Mouse (Mus musculus): ENCODE measurements at regions not wholly inside any gene's neighbourhood (a gene's known extent, or its start where the extent isn't known, plus 50 kb on each side); places are given as distances from the start of the nearest gene placed in this dataset.
A peak's percentile ranks its signal among the peaks of the same experiment; 100 is the strongest.

DNA sequence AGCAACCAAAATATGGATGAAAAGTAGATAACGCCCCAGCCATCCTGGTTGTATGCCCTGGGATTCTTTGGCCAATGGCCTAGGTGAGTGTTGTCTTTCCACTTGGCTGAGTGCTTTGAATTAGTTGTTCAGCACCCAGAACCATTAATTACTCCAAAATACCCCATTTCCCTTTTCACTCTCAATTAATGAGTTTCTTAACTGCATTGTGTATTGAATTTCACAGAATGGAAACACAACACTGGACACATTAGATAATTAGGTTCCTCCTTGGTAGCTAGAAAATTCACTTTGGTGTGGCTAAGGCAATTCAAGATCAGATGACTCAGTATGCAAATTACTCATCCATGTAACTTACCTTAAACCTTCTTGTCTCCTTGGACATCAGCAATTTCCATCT, 252.7 kb upstream of the Gm15217 start:
- ATAC-seq (ENCODE audit: insufficient number of reproducible peaks, insufficient read depth, low FRiP score, low TSS enrichment, low read depth): no peak
- Histone ChIP-seq H3K4me3 (no peak overlapping the region), H3K27me3 (peaks cover 6% of the 10 kb centered on the region; the same call in 1 of the 2 replicates), H3K4me1 (no peaks in the 10 kb centered on the region), H3K9ac (no peak overlapping the region), H3K36me3 (no peaks in the 10 kb centered on the region), H3K27ac (no peak overlapping the region), H3K9me3 (no peaks in the 10 kb centered on the region), H3K4me2 (no peak overlapping the region)
- WGBS: 82% methylated on average over 1 of the region's 1 CpGs

DNA sequence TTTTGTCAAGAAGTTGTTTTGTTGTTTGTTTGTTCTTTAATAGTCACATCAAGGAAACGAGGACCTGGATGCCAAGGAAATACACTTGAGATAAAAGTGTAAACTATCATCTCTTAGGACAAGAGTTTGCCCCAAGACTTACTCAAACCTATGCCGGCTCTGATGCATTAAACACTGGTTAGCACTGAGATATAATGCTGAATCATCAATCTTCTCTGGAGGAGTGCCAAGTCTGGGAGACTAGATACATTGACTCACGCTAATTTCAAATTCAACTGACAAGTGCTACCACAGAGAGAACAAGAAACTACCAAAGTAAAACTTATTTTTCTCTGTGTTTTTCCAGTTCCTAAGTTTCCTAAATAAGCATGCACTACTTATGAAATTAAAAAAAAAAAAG, 249.5 kb upstream of the Gm15217 start:
- ATAC-seq (ENCODE audit: insufficient number of reproducible peaks, insufficient read depth, low FRiP score, low TSS enrichment, low read depth): no peak
- H3K4me1 ChIP-seq: no peaks in the 10 kb centered on the region
- no peaks in the 10 kb centered on the region for H3K36me3 ChIP-seq
- 69% methylated on average over 3 of the region's 3 CpGs for WGBS
- no peak overlapping the region for H3K9ac ChIP-seq
- H3K9me3 ChIP-seq: no peaks in the 10 kb centered on the region
- no peak overlapping the region for H3K4me2 ChIP-seq
- no peak overlapping the region for H3K4me3 ChIP-seq
- no peak overlapping the region for H3K27ac ChIP-seq
- H3K27me3 ChIP-seq: no peaks in the 10 kb centered on the region

GRCm38 (mm10) chr14:46144175-46144574, 235.0 kb upstream of the Gm15217 start:
- no peak for ATAC-seq (ENCODE audit: insufficient number of reproducible peaks, insufficient read depth, low FRiP score, low TSS enrichment, low read depth)
- H3K4me2 ChIP-seq: no peak overlapping the region
- no peak overlapping the region for H3K27ac ChIP-seq
- no peaks in the 10 kb centered on the region for H3K9me3 ChIP-seq
- no peaks in the 10 kb centered on the region for H3K36me3 ChIP-seq
- no peak overlapping the region for H3K4me3 ChIP-seq
- H3K27me3 ChIP-seq: no peaks in the 10 kb centered on the region
- H3K9ac ChIP-seq: no peak overlapping the region
- 42% methylated on average over 4 of the region's 4 CpGs for WGBS
- H3K4me1 ChIP-seq: peaks cover 23% of the 10 kb centered on the region

GRCm38 (mm10) chr14:46144707-46145106, 234.5 kb upstream of the Gm15217 start:
- Histone ChIP-seq H3K27ac (no peak overlapping the region), H3K4me2 (no peak overlapping the region)
- WGBS: 65% methylated on average over 6 of the region's 6 CpGs

GRCm38 (mm10) chr14:46145584-46145983, 233.6 kb upstream of the Gm15217 start:
- peaks cover 27% of the 10 kb centered on the region for H3K4me1 ChIP-seq
- no peak overlapping the region for H3K4me2 ChIP-seq
- 42% methylated on average over 7 of the region's 7 CpGs for WGBS
- no peak overlapping the region for H3K27ac ChIP-seq
- no peaks in the 10 kb centered on the region for H3K9me3 ChIP-seq
- no peak for ATAC-seq (ENCODE audit: insufficient number of reproducible peaks, insufficient read depth, low FRiP score, low TSS enrichment, low read depth)
- H3K9ac ChIP-seq: no peak overlapping the region
- no peak overlapping the region for H3K4me3 ChIP-seq
- no peaks in the 10 kb centered on the region for H3K27me3 ChIP-seq
- no peaks in the 10 kb centered on the region for H3K36me3 ChIP-seq

More at GRCm38 (mm10) chr14:46144707-46145106, 234.5 kb upstream of the Gm15217 start:
- no peaks in the 10 kb centered on the region for H3K36me3 ChIP-seq
- no peaks in the 10 kb centered on the region for H3K27me3 ChIP-seq
- ATAC-seq (ENCODE audit: insufficient number of reproducible peaks, insufficient read depth, low FRiP score, low TSS enrichment, low read depth): no peak
- no peaks in the 10 kb centered on the region for H3K9me3 ChIP-seq
- no peak overlapping the region for H3K9ac ChIP-seq
- H3K4me1 ChIP-seq: peaks cover 27% of the 10 kb centered on the region
- no peak overlapping the region for H3K4me3 ChIP-seq

DNA sequence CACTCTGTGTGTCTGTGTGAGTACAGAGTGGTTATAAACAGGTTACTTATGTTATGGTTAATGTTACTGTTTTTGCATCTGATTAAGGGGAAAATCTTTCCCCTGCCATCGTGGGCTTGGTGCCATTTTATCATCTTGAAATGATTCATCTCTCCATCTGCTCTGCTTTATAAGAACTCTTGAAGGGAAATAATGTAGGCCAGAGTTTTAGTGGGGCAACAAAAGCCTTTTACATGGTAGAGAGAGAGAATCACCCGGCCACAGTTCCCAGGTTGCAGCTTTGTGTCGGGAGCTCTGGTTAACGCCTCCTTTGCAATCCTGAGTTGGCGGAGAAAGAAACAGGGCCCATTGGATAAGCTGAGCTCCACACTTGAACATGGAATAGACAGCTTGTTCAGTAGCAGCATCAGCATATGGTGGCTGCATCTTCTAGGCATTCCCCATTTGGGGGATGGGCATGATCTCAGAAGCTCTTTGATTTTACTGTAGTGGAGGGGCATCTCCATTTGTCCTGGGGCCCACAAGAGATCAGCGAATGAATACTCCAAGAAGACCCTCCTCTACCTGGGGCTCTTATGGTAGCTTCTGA, 230.0 kb upstream of the Gm15217 start:
- H3K4me1 ChIP-seq: peaks cover 20% of the 10 kb centered on the region
- no peaks in the 10 kb centered on the region for H3K9me3 ChIP-seq
- no peaks in the 10 kb centered on the region for H3K27me3 ChIP-seq
- no peak for ATAC-seq (ENCODE audit: insufficient number of reproducible peaks, insufficient read depth, low FRiP score, low TSS enrichment, low read depth)
- H3K4me2 ChIP-seq: no peak overlapping the region
- WGBS: 49% methylated on average over 6 of the region's 6 CpGs
- H3K4me3 ChIP-seq: no peak overlapping the region
- H3K36me3 ChIP-seq: no peaks in the 10 kb centered on the region
- H3K9ac ChIP-seq: no peak overlapping the region
- no peak overlapping the region for H3K27ac ChIP-seq

DNA sequence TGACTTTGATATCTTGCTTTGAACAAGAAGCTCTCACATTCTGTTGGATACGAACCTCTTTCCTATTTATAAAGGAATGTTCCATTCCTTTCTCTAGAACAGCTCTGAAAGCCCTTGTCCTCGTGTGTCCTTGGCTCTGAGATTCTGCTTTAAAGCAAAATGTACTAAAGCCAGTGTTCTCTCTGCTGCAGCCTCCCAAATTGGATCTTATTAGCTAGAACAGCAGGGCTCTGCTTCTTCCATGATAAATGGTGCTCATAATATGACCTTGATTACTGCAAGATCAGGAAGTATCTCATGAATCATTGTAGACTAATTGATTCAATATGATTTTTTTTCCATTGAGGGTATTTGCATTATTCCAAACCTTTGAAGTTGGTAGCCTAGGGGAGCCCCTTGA, 220.5 kb upstream of the Gm15217 start:
- Histone ChIP-seq H3K27ac (no peak overlapping the region), H3K36me3 (no peaks in the 10 kb centered on the region), H3K27me3 (no peaks in the 10 kb centered on the region), H3K9me3 (no peaks in the 10 kb centered on the region), H3K9ac (no peak overlapping the region), H3K4me2 (no peak overlapping the region), H3K4me3 (no peak overlapping the region), H3K4me1 (peaks cover 12% of the 10 kb centered on the region; the same call in 1 of the 2 replicates)
- no peak for ATAC-seq (ENCODE audit: insufficient number of reproducible peaks, insufficient read depth, low FRiP score, low TSS enrichment, low read depth)
- WGBS: 55% methylated on average over 2 of the region's 2 CpGs

GRCm38 (mm10) chr14:46172181-46172874, 206.9 kb upstream of the Gm15217 start:
- Histone ChIP-seq H3K9ac (no peak overlapping the region), H3K4me3 (no peak overlapping the region), H3K36me3 (no peaks in the 10 kb centered on the region), H3K27ac (peak overlapping the region; percentile 12; the same call in 1 of the 2 replicates), H3K27me3 (no peaks in the 10 kb centered on the region), H3K4me2 (no peak overlapping the region), H3K4me1 (peaks cover 41% of the 10 kb centered on the region), H3K9me3 (no peaks in the 10 kb centered on the region)
- no peak for ATAC-seq (ENCODE audit: insufficient number of reproducible peaks, insufficient read depth, low FRiP score, low TSS enrichment, low read depth)
- 22% methylated on average over 9 of the region's 9 CpGs for WGBS

DNA sequence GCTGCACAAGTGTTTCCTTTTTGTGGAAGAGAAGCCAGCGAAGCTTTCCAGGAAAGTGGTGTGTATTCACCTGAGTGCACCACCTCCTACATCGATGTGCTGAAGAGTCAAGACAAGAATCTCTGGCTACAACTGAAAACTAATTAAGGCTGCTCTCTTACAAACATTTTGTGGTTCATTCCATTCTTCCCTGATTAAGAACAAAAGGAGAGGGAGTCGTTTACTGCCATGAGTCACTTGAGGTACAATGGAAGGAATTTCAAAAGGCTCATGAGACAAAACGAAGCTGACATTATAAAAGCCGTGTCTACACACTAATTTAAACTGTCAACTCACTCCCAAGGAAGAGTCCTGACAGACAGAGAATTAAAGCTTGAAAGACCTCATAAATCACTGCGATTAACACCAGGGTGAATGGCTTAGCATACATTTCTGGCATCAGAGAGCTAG, 206.3 kb upstream of the Gm15217 start:
- Histone ChIP-seq H3K4me1 (peaks cover 41% of the 10 kb centered on the region), H3K27me3 (no peaks in the 10 kb centered on the region), H3K9ac (no peak overlapping the region), H3K9me3 (no peaks in the 10 kb centered on the region), H3K36me3 (no peaks in the 10 kb centered on the region), H3K4me2 (no peak overlapping the region), H3K27ac (peak overlapping the region; percentile 12), H3K4me3 (no peak overlapping the region)
- no peak for ATAC-seq (ENCODE audit: insufficient number of reproducible peaks, insufficient read depth, low FRiP score, low TSS enrichment, low read depth)
- 34% methylated on average over 6 of the region's 6 CpGs for WGBS

GRCm38 (mm10) chr14:46174386-46174785, 204.8 kb upstream of the Gm15217 start:
- ATAC-seq (ENCODE audit: insufficient number of reproducible peaks, insufficient read depth, low FRiP score, low TSS enrichment, low read depth): no peak
- H3K9ac ChIP-seq: no peak overlapping the region
- H3K4me3 ChIP-seq: no peak overlapping the region
- H3K27ac ChIP-seq: no peak overlapping the region
- H3K4me2 ChIP-seq: no peak overlapping the region
- no peaks in the 10 kb centered on the region for H3K27me3 ChIP-seq
- WGBS: 54% methylated on average over 5 of the region's 5 CpGs
- H3K9me3 ChIP-seq: no peaks in the 10 kb centered on the region
- peaks cover 41% of the 10 kb centered on the region for H3K4me1 ChIP-seq
- no peaks in the 10 kb centered on the region for H3K36me3 ChIP-seq

- Histone ChIP-seq H3K9ac (no peak overlapping the region), H3K27me3 (no peaks in the 10 kb centered on the region), H3K27ac (peak overlapping the region; percentile 69), H3K4me1 (peaks cover 41% of the 10 kb centered on the region), H3K4me3 (no peak overlapping the region), H3K4me2 (no peak overlapping the region), H3K9me3 (no peaks in the 10 kb centered on the region), H3K36me3 (no peaks in the 10 kb centered on the region)
- WGBS: 39% methylated on average over 15 of the region's 15 CpGs
- ATAC-seq (ENCODE audit: insufficient number of reproducible peaks, insufficient read depth, low FRiP score, low TSS enrichment, low read depth): peak; percentile 48; the same call in 1 of the 2 replicates
Measured at GRCm38 (mm10) chr14:46175291-46176216, 203.7 kb upstream of the Gm15217 start.
